Mouse (Mus musculus) Muller cell, postnatal 12 days (primary cell): ENCODE data around the gene Sox5.
"Not testable (repeated sequence)": the region's sequence is repeated elsewhere in the genome, so short reads cannot be mapped to it uniquely, and the experiment has no call there.

Experiments used
- DNase-seq: peaks from one replicate; pipeline ENCODE4 v3.0.0-alpha.2; 2015; ENCODE audit errors: inconsistent ontology term

The Sox5 gene

GRCm38 (mm10) chr6:144291526-144291925 lies 490.3 kb downstream of the Sox5 start:
- DNase-seq: peak; percentile 20

- DNase-seq: peak; percentile 27
Measured at GRCm38 (mm10) chr6:144286122-144286521, 495.7 kb downstream of the Sox5 start.

GRCm38 (mm10) chr6:144283191-144283590 lies 498.6 kb downstream of the Sox5 start:
- no peak for DNase-seq

- DNase-seq: no peak
Measured at GRCm38 (mm10) chr6:144282756-144283155, 499.0 kb downstream of the Sox5 start.

GRCm38 (mm10) chr6:144281661-144282060 lies 500.1 kb downstream of the Sox5 start:
- no peak for DNase-seq

- no peak for DNase-seq
Measured at GRCm38 (mm10) chr6:144278505-144279053, 503.2 kb downstream of the Sox5 start.

GRCm38 (mm10) chr6:144273425-144273824 lies 508.4 kb downstream of the Sox5 start:
- not testable (repeated sequence) for DNase-seq

GRCm38 (mm10) chr6:144271326-144271725 lies 510.5 kb downstream of the Sox5 start:
- no peak for DNase-seq

GRCm38 (mm10) chr6:144270306-144270705 lies 511.5 kb downstream of the Sox5 start:
- DNase-seq: no peak

GRCm38 (mm10) chr6:144269666-144270065 lies 512.1 kb downstream of the Sox5 start:
- peak; percentile 73 for DNase-seq

- no peak for DNase-seq
Measured at GRCm38 (mm10) chr6:144265752-144266151, 516.0 kb downstream of the Sox5 start.

- no peak for DNase-seq
Measured at GRCm38 (mm10) chr6:144265004-144265403, 516.8 kb downstream of the Sox5 start.

- DNase-seq: peak; percentile 72
Measured at GRCm38 (mm10) chr6:144264320-144264915, 517.4 kb downstream of the Sox5 start.

GRCm38 (mm10) chr6:144256500-144256899 lies 525.3 kb downstream of the Sox5 start:
- DNase-seq: no peak

GRCm38 (mm10) chr6:144252191-144252718 lies 529.5 kb downstream of the Sox5 start:
- no peak for DNase-seq

GRCm38 (mm10) chr6:144251222-144252170 lies 530.3 kb downstream of the Sox5 start:
- DNase-seq: peak; percentile 8

- no peak for DNase-seq
Measured at GRCm38 (mm10) chr6:144250625-144251181, 531.1 kb downstream of the Sox5 start.

- DNase-seq: no peak
Measured at GRCm38 (mm10) chr6:144236581-144236980, 545.2 kb downstream of the Sox5 start.

- DNase-seq: peak; percentile 33
Measured at GRCm38 (mm10) chr6:144203970-144204369, 577.8 kb downstream of the Sox5 start.

- DNase-seq: no peak
Measured at GRCm38 (mm10) chr6:144203013-144203412, 578.8 kb downstream of the Sox5 start.

- DNase-seq: no peak
Measured at GRCm38 (mm10) chr6:144201402-144202040, 580.3 kb downstream of the Sox5 start.
